Mouse (Mus musculus): ENCODE data around the gene Mxd1.

Mxd1 gene

GRCm38 (mm10) chr6:86645551-86645950, 23.4 kb downstream of the Mxd1 start:
- DNase-seq: no peak

GRCm38 (mm10) chr6:86644775-86645400, 24.1 kb downstream of the Mxd1 start:
- no peak for DNase-seq

DNA sequence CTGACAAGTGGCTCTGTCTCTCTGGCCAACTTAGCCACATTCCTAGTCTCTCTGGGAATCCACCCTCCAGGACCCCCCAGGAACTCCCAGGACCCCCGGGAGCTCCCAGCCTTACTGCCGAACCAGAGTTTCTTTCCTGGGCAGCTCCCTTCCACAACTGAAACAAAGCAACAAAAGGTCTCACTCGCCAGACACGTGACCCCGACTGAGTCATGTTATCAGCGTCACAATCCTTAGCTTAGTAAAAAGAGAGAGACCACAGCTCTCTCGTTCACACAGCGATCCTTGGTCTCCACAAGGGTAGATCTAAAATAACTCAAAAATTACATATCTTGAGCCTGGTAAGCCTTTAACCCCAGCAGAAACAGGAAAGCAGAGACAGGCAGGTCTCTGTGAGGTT, 27.2 kb downstream of the Mxd1 start:
- no peak for DNase-seq

DNA sequence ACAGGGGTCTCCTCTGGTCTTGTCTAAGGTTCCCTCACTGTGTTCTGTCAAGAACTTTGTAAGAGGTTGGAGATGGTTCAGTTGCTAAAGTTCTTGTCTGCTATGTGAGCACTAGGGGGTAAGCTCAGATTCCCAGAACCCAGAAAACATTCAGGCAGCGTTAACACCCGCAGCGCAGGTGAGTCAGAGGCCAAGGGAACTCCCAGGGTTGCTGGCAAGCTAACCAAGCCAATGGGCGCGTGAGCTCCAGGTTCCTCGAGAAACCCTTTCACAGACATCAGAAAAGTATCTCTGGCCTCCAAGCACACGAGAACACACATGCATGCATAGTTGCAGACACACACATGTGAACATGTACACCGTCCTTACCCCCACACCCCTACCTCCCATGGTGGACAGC, 28.2 kb downstream of the Mxd1 start:
- no peak for DNase-seq

- DNase-seq: no peak
Measured at GRCm38 (mm10) chr6:86640161-86640560, 28.8 kb downstream of the Mxd1 start.

DNA sequence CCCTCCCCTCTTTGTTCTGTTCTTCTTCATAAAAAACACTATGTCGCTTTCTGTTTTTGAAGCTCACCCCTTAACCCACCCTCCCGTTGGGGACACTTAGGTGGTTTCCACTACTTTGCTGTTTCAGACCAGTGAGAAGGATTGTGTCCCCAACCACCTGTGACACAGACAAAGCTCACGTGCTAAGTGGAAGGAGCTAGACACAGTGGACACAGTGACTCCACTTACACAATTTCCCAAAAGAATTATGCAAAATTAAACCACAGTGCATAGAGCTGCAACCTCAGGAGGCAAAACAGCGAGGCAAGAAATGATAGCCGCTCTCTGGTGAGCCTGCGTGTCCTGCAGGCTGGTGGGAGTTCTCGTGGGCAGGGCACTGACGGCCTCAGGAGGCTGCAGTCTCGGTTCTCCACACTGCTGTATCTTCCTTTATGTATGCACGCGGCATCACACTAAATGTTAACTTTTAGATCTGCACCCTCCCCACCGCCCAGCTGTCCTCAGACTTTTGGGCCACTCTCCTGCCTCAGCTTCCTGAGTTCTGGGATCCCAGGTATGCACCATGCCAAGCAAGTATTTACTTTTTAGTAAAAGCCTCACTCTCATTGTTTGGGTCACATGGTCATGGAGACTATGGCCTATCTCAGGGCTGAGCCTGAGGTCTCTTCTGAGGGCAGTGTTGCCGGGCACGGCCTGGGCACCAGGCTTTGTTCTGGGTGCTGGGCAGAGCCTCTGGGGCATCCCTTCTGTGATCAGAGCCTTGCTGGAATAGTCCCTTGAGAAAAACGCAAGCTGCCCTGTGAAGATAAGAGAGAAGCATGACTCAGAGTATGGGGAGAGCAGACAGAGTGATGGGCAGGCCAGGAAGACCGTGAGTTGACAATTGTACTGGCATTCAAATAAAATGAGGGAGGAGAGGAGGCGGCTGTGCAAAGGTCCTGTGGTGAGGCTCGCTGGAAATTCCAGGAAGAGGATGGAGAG, 29.5 kb downstream of the Mxd1 start:
- no peak for DNase-seq

GRCm38 (mm10) chr6:86638434-86638833, 30.5 kb downstream of the Mxd1 start:
- peak; percentile 13 for DNase-seq

GRCm38 (mm10) chr6:86637860-86638259, 31.1 kb downstream of the Mxd1 start:
- DNase-seq: peak; percentile 22

- DNase-seq: no peak
Measured at GRCm38 (mm10) chr6:86637171-86637835, 31.7 kb downstream of the Mxd1 start.

- DNase-seq: no peak
Measured at GRCm38 (mm10) chr6:86636495-86636894, 32.5 kb downstream of the Mxd1 start.

DNA sequence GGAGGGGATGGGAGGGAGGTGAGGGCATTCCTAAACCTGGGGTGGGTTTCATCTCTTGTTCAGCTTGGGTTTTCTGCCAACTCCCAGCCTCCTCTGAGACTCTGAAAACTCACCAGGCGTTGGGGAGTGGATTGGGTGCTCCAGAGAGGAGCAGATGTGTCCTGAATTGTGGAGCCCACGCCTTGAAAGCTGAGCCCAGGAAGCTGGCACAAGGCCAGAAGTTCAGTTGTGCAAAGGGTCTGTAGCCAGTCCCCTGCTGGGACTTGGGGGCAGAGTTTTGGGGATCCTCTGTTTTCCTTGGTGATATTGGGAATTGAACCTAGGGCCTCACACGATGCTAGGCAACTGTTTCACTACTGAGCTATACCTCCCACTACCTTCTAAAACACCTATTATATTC, 38.8 kb downstream of the Mxd1 start:
- DNase-seq: no peak

GRCm38 (mm10) chr6:86627946-86628345, 41.0 kb downstream of the Mxd1 start, which contains the start of gene Asprv1:
Gene Asprv1, plus strand, starts transcription at chr6:86628164.
- DNase-seq: no peak

- DNase-seq: no peak
Measured at GRCm38 (mm10) chr6:86624074-86625030, 44.6 kb downstream of the Mxd1 start.

DNA sequence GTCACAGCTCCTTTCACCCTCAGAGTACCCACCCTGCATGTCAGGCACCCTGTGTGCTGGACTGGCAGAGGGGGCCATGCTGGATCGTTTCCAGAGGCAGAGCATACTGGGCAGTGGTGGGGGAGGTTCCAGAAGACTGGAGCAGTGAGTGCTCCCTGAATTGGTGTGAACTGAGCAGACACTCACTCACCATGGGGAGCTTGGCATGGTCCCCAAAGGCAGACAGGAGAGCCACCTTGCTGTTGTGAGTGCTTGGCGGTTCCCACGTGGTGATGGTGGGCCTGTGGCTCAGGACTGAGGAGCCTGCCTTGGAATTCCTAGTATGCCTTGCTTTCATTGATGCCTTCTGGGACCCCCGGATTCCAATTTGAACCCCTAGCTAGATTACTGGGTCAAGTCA, 45.8 kb downstream of the Mxd1 start:
- DNase-seq: no peak

DNA sequence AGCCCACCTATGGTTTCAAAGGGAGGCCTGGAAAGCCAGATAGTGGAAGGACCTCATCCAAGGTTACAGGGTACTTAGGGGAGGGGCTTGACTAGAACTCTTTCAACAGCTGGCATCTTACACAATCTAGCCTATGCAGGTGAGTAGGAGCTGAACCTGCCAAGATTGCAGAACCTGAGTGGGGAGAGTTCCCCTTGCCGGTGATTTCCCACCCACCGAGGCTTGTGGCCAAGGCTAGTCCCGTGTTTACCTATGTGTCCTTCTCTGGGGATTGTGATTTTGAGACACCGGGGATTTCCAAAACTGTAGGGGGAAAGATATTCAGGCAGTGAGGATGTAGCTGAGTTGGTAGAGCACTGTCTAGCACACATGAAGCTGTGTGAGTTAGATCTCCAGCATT, 53.7 kb downstream of the Mxd1 start:
- no peak for DNase-seq

DNA sequence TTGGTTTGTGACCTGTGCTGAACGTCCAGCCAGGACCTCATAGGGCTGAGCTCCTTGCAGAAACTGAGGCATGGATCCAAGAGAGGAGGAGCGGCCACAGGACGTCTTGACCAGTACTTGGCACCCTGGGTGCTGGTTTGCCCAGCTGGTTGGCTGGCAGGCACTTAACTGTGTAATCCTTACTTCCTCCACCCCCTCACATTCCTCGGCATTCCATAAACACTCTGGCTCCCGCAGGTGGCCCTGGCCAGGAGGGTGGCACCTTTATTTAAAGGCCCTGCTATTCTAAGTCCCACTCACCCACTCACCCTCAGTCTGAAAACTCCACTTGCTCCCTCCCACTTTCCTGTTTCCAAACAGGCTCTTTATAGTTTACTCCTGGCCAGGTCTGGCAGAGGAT, 58.2 kb downstream of the Mxd1 start:
- no peak for DNase-seq

DNA sequence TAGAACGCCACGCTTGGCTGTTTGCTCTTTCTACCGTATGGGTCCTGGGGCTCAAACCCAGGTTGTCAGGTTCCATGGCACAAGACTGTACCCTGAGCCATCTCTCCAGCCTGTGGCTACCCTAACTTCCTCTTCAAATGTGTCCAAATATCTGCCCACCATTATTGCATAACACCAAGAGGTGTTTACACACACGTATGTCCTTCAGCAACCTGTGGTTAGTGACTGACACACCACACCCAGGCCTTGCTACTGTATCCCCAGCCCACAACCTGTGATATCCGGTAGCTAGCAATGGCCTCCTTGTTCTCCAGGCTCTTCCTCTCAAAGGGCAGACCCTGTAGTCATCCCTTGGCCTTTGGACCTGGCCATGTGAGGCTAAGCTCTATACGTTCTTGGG, 59.7 kb downstream of the Mxd1 start:
- no peak for DNase-seq

- no peak for DNase-seq
Measured at GRCm38 (mm10) chr6:86607471-86607870, 61.5 kb downstream of the Mxd1 start.

GRCm38 (mm10) chr6:86606289-86606688, 62.7 kb downstream of the Mxd1 start:
- no peak for DNase-seq

- DNase-seq: no peak
Measured at GRCm38 (mm10) chr6:86605260-86605659, 63.7 kb downstream of the Mxd1 start.

DNA sequence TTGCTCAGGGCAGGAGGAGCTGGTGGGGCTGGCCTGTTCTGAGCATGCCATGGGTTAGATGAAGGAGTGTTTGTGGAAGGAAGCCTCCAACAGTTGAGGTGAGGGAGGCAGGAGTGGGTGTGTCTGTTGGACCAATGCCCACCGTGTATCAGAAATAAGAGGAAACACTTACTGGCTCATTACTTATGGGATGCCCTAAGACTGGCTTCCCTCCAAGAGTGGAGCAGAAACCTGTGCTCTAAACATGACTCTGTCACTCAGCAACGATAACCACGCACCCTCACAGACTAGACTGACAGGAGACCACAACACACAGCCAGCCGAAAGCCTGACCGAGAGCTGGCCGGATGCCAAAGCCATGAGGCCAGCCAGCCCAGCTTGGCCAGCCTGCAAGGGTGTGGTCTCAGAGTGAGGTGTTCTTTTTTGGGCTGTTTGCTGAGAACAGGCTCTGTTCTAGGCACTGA, 69.0 kb downstream of the Mxd1 start:
- no peak for DNase-seq

DNA sequence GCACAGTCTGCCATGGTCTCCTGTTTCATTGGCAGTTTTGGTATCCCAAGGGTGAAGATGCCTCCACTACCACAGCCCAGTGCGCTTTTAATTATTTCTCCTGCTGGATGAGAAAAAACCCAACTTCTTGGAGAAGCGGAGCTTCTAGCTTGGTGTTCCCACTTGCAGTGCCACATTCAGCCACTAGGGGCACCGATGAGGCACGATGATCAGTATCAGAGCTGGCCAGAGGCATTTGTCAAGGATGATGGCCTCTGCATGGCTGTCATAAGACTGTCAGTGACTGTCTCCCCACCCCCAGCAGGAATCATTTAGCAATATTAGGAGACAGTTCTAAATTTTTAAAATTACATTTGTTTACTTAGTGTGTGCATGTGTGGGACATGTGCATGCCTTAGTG, 69.8 kb downstream of the Mxd1 start:
- peak; percentile 76 for DNase-seq
